Mouse (Mus musculus): Measurements from ENCODE around the gene Nyap1. TPM values are rescaled to one million over a fixed set of nuclear protein-coding genes. Genes with fewer than 3 reads are reported as not detected.
"Not testable (repeated sequence)": the region's sequence is repeated elsewhere in the genome, so short reads cannot be mapped to it uniquely, and the experiment has no call there.

Nyap1 gene
- polyA plus RNA-seq, 2 experiments, result 0.05 to 0.96 TPM

DNA sequence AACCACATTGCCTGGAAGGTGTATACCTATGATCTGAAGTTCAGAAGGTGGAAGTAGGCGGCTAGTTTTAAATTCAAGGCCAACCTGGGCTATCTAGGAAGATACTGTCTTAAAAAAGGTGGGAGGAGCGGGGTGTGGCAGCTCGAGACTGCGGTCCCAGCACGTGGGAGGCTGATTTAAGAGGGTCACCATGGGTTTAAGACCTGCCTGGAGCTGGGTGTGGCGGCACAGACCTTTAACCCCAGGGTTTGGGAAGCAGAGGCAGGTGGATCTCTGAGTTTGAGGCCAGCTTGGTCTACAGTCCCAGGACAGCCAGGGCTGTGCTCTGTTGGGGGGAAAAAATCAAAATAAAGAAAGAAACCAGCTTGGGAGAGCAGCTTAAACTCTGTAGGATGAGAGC lies 10.6 kb upstream of the Nyap1 start:
- Histone ChIP-seq H3K9me3 (ENCODE audit: control insufficient read depth, low read length) (no peaks in the 10 kb centered on the region), H3K4me1 (replicated peaks; ENCODE audit: control insufficient read depth in 2 of 2, insufficient read depth in 2 of 2, low read length in 1 of 2) (peaks cover 19% of the 10 kb centered on the region in 2 experiments)
- WGBS (ENCODE audit: insufficient replicate concordance), result 73% methylated on average over 6 of the region's 6 CpGs

DNA sequence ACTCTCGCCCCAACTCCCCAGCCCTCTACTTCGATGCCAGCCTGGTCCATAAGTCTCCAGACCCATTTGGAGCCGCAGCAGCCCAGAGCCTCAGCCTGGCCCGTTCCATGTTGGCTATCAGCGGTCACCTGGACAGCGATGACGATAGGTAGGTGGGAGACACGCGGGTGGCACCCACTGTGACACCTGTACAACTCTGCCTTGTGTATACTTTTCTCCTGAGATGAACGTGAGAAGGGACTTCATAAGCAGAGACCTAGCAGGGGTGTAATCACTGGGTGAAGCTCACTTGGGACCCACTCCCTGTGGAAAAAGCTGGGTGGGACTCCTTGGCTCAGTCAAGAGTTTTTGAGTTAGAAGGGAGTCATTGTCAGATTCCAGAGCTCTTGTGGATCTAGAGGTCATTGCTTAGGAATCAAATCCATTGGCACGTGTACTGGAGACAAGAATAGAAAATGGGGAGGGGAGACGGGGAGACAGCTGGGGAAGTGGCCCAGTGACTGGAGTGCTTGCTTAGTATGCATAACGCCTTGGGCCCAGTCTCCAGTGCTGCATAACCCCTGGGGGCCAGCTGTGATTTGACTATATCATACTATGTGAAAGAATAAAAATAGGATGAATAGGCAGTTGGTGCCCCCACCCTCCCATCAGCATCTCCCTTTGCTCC lies 9.9 kb upstream of the Nyap1 start:
- no peaks in the 10 kb centered on the region for H3K9me3 ChIP-seq (ENCODE audit: control insufficient read depth, low read length)
- ATAC-seq (ENCODE audit: insufficient read depth) (no peak), DNase-seq (ENCODE audit: low read depth in 3 of 3, low spot score in 3 of 3) (no peak)
- no peak overlapping the region for H3K4me3 ChIP-seq (ENCODE audit: insufficient read depth in 1 of 2, low read depth in 2 of 2, low read length in 2 of 2)
- 88% methylated on average over 13 of the region's 13 CpGs for WGBS (ENCODE audit: insufficient replicate concordance)
- H3K4me2 ChIP-seq (ENCODE audit: low read depth), result no peak overlapping the region
- H3K9ac ChIP-seq (replicated peaks), result no peak overlapping the region
- TF ChIP-seq CTCF (IDR thresholded peaks at IDR 0.05; ENCODE audit: low read depth) (no peak), EP300 (IDR thresholded peaks at IDR 0.05; ENCODE audit: low read depth) (no peak)
- H3K4me1 ChIP-seq (replicated peaks; ENCODE audit: control insufficient read depth in 2 of 2, insufficient read depth in 2 of 2, low read length in 1 of 2), result peaks cover 19% of the 10 kb centered on the region in 2 experiments
- H3K36me3 ChIP-seq (replicated peaks; ENCODE audit: control insufficient read depth, insufficient read depth, low read depth), result peaks cover 37% of the 10 kb centered on the region
- no peaks in the 10 kb centered on the region for H3K27me3 ChIP-seq (ENCODE audit: control insufficient read depth, insufficient read depth, low read length)
- no peak overlapping the region for H3K27ac ChIP-seq

More for the DNA sequence above, 10.6 kb upstream of the Nyap1 start:
- H3K36me3 ChIP-seq (replicated peaks; ENCODE audit: control insufficient read depth, insufficient read depth, low read depth), result peaks cover 39% of the 10 kb centered on the region
- H3K27me3 ChIP-seq (ENCODE audit: control insufficient read depth, insufficient read depth, low read length), result no peaks in the 10 kb centered on the region
- no peak overlapping the region for H3K4me2 ChIP-seq (ENCODE audit: low read depth)
- H3K9ac ChIP-seq (replicated peaks), result no peak overlapping the region
- ATAC-seq (ENCODE audit: insufficient read depth), result no peak
- no peak for DNase-seq (ENCODE audit: low read depth in 3 of 3, low spot score in 3 of 3)
- no peak for TF ChIP-seq CTCF (IDR thresholded peaks at IDR 0.05; ENCODE audit: low read depth)
- no peak for TF ChIP-seq EP300 (IDR thresholded peaks at IDR 0.05; ENCODE audit: low read depth)
- H3K4me3 ChIP-seq (ENCODE audit: insufficient read depth in 1 of 2, low read depth in 2 of 2, low read length in 2 of 2), result no peak overlapping the region
- H3K27ac ChIP-seq, result no peak overlapping the region

DNA sequence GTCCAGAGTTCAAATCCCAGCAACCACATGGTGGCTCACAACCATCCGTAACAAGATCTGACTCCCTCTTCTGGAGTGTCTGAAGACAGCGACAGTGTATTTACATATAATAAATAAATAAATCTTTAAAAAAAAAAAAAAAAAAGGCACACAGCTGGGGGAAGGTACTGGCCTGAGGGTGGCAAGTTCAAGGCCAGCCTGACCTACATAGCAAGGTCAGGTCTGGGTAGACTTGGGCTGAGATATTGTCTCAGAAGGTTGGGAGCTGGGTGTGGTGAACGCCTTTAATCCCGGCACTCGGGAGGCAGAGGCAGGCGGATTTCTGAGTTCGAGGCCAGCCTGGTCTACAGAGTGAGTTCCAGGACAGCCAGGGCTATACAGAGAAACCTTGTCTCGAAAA lies 8.8 kb upstream of the Nyap1 start:
- not testable (repeated sequence) for H3K27me3 ChIP-seq (ENCODE audit: control insufficient read depth, insufficient read depth, low read length); H3K9ac ChIP-seq (replicated peaks); ATAC-seq (ENCODE audit: insufficient read depth); H3K4me2 ChIP-seq (ENCODE audit: low read depth); H3K4me3 ChIP-seq (ENCODE audit: insufficient read depth in 1 of 2, low read depth in 2 of 2, low read length in 2 of 2); H3K27ac ChIP-seq; DNase-seq (ENCODE audit: low read depth in 3 of 3, low spot score in 3 of 3); H3K9me3 ChIP-seq (ENCODE audit: control insufficient read depth, low read length)
- Histone ChIP-seq H3K4me1 (replicated peaks; ENCODE audit: control insufficient read depth in 2 of 2, insufficient read depth in 2 of 2, low read length in 1 of 2) (peaks cover 21 to 23% of the 10 kb centered on the region in 2 experiments), H3K36me3 (replicated peaks; ENCODE audit: control insufficient read depth, insufficient read depth, low read depth) (peaks cover 31% of the 10 kb centered on the region)
- WGBS (ENCODE audit: insufficient replicate concordance), result 90% methylated on average over 7 of the region's 8 CpGs

DNA sequence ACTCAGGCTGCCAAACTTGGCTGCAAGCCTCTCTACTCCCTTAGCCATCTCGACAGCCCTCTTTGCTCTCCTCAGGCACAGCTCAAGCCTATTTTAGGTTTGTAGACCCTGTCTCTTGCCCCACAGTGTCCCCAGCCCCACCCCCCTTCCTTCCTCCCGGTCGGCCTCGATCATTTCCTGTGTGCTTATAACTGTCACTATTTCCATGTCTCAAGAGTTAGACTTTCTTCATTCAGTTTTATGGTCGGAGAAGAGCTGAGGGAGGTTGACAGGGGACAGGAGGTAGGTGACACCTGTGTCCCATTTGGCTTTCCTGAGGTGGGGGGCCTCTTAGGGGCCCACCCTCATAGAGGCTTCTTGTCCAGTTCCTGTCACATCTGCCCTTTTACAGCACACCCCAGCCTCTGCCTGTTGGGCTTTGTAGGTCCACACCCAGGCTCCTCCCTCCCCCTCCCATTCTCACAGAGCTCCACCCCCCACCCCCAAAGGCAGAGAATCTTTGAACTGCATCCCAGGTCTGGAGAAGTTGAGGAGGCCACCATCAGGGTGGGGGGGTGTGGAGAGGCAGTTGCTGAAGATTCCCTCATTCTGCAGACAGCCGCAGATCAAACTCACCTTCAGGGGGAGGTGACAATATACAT lies 7.9 kb upstream of the Nyap1 start:
- ATAC-seq (ENCODE audit: insufficient read depth), result no peak
- 13% methylated on average over 6 of the region's 6 CpGs for WGBS (ENCODE audit: insufficient replicate concordance)
- DNase-seq (ENCODE audit: low read depth in 3 of 3, low spot score in 3 of 3), result no peak
- Histone ChIP-seq H3K4me3 (ENCODE audit: insufficient read depth in 1 of 2, low read depth in 2 of 2, low read length in 2 of 2) (peak overlapping the region; percentile 48 to 81), H3K4me1 (replicated peaks; ENCODE audit: control insufficient read depth in 2 of 2, insufficient read depth in 2 of 2, low read length in 1 of 2) (peaks cover 27 to 28% of the 10 kb centered on the region in 2 experiments), H3K9ac (replicated peaks) (peak overlapping the region; percentile 59), H3K4me2 (ENCODE audit: low read depth) (peak overlapping the region; percentile 100), H3K36me3 (replicated peaks; ENCODE audit: control insufficient read depth, insufficient read depth, low read depth) (peaks cover 30% of the 10 kb centered on the region), H3K27ac (peak overlapping the region; percentile 98), H3K27me3 (ENCODE audit: control insufficient read depth, insufficient read depth, low read length) (no peaks in the 10 kb centered on the region), H3K9me3 (ENCODE audit: control insufficient read depth, low read length) (no peaks in the 10 kb centered on the region)
- no peak for TF ChIP-seq EP300 (IDR thresholded peaks at IDR 0.05; ENCODE audit: low read depth)
- no peak for TF ChIP-seq CTCF (IDR thresholded peaks at IDR 0.05; ENCODE audit: low read depth)

DNA sequence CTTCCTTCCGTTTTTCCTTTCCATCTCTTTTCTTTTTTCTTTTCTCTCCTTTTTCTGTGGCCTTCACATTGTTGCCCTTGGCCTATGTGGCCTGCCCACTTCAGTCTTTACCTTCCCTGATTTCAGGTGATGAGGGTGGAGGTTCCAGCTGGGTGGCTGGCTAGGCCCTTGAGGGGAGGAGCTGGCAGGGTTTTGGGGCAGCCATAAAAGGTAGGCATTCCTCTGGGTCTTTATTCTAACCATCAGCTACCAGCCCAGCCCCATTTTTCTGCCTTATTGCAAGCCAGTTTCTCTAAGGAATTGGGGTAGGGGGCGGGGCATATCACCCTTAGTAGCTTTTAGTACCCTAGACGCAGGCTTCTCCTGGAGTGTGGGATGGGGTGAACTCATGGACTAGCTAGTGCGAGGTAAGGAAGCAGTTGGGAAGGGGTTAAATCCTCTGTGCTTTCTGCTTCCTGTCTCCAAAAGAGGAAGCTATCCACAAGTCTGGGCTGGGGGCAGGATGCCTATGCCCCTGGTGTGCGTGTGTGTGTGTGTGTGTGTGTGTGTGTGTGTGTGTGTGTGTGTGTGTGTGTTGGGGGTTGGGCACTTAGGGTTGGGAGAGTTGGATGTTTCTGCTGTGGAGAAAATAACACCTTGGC lies 6.8 kb upstream of the Nyap1 start:
- ATAC-seq (ENCODE audit: insufficient read depth), result no peak
- Histone ChIP-seq H3K9ac (replicated peaks) (peak overlapping the region; percentile 59), H3K4me1 (replicated peaks; ENCODE audit: control insufficient read depth in 2 of 2, insufficient read depth in 2 of 2, low read length in 1 of 2) (peaks cover 27 to 28% of the 10 kb centered on the region in 2 experiments), H3K4me2 (ENCODE audit: low read depth) (peak overlapping the region; percentile 100), H3K27ac (peak overlapping the region; percentile 98), H3K36me3 (replicated peaks; ENCODE audit: control insufficient read depth, insufficient read depth, low read depth) (peaks cover 20% of the 10 kb centered on the region), H3K9me3 (ENCODE audit: control insufficient read depth, low read length) (no peaks in the 10 kb centered on the region), H3K4me3 (ENCODE audit: insufficient read depth in 1 of 2, low read depth in 2 of 2, low read length in 2 of 2) (peak overlapping the region; percentile 48 to 81), H3K27me3 (ENCODE audit: control insufficient read depth, insufficient read depth, low read length) (no peaks in the 10 kb centered on the region)
- 28% methylated on average over 5 of the region's 5 CpGs for WGBS (ENCODE audit: insufficient replicate concordance)
- DNase-seq (ENCODE audit: low read depth in 3 of 3, low spot score in 3 of 3), result no peak
- TF ChIP-seq EP300 (IDR thresholded peaks at IDR 0.05; ENCODE audit: low read depth) (no peak), CTCF (IDR thresholded peaks at IDR 0.05; ENCODE audit: low read depth) (no peak)

Data from liver, embryonic 14.5 days (tissue).